Mouse (Mus musculus) embryonic fibroblast, embryonic 13.5 days (primary cell): ENCODE data around the gene Gm49320.

Source experiments
- CTCF ChIP-seq: IDR thresholded peaks from 2 replicates; pipeline ENCODE4 v1.5.1; 2011; ENCODE audit warnings: mild to moderate bottlenecking, control low read depth, low read length, moderate library complexity, borderline replicate concordance; ENCODE audit not compliant: insufficient read depth
- POLR2A ChIP-seq: IDR thresholded peaks from 2 replicates; pipeline ENCODE4 v1.6.1; 2011; ENCODE audit warnings: low read depth, mild to moderate bottlenecking, control low read depth, low read length, moderate library complexity

DNA sequence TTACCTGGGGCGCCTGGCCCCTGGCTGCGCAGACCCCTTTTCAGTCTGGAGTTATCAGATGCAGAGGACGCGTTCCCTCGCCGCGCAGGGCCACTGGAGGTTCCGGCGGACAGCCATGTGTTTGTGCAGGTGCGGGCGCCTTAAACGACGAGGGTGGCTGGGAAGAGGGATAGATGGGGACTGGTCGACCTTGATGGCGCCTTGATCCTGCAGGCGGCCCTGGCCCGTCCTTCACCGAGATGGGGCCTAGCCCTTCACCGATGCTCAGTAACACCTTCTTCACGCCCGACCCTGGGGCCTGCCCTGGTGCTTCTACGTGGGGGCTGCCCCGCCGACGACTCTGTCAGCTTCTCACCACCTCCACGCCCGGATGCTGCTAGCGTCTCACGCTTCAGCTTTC is 10.5 kb downstream of the Gm49320 start:
- no peak for TF ChIP-seq CTCF
- no peak for TF ChIP-seq POLR2A
